Mouse (Mus musculus) adrenal gland, postnatal 14 days (tissue): ENCODE measurements around the gene Abhd16b. TPM values are rescaled to one million over a fixed set of nuclear protein-coding genes. Genes with fewer than 3 reads are reported as not detected.

Experiments
- DNase-seq: peaks from one replicate; pipeline ENCODE4 v3.0.0; 2021; ENCODE audit warnings: mixed read lengths
- total RNA-seq: library from RNA; stranded (reverse); gene quantifications from 2 replicates; pipeline ENCODE4 v1.2.3, GENCODE M21; 2021

Gene Abhd16b
- total RNA-seq, 1 experiment from 2014 or later = not detected

DNA sequence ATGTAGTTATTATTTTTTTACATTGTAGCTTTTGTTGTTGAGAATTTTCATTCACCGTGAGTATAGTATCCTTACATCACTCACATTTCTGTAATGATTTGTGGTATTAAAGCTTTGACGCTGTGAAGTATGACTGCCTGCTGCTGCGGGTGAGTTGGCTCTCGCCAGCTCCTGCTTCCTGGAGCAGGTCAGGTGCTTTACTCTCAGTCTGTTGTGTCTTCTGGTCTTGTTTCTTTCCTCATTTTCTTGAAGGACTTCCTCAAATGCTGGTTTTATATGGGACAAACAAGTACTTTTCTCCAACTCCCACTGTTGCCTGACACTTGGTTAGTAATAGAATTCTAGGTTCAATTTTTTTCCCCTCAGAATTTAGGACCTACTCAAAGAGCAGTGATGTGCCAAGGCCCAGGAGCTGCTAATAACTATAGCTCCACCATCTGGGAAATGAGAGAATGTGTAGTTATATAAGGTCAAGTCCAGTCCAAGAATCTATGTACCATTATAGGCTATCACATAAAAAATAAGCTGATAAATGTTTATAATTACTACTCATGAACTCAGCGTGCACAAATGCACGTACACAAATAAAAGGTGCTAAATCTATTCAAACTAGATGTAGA is 48.9 kb downstream of the Abhd16b start:
- no peak for DNase-seq

Other genes starting within 250 kb of the Abhd16b start
- gene Gmeb2, start 205.2 kb upstream of the Abhd16b start, total RNA-seq = 16.4 and 17.9 TPM in 2 replicates
- gene Stmn3, start 178.7 kb upstream of the Abhd16b start, total RNA-seq = 10.6 and 19.4 TPM in 2 replicates
- 37.6 and 38.6 TPM in 2 replicates for gene Rtel1, start 173.5 kb upstream of the Abhd16b start, total RNA-seq
- gene Zgpat, start 128.3 kb upstream of the Abhd16b start, total RNA-seq = 35.3 and 37.9 TPM in 2 replicates
- gene Arfrp1, start 127.8 kb upstream of the Abhd16b start, total RNA-seq = 36.4 and 49.3 TPM in 2 replicates
- 15.5 and 24.2 TPM in 2 replicates for gene Lime1, start 113.1 kb upstream of the Abhd16b start, total RNA-seq
- gene Zbtb46, start 33.8 kb upstream of the Abhd16b start, total RNA-seq = 17.8 and 20.0 TPM in 2 replicates
- gene Tpd52l2, start 3.9 kb downstream of the Abhd16b start, total RNA-seq = 109 and 114 TPM in 2 replicates
- gene Dnajc5, start 27.3 kb downstream of the Abhd16b start, total RNA-seq = 77.3 and 89.9 TPM in 2 replicates
- gene Uckl1, start 91.7 kb downstream of the Abhd16b start, total RNA-seq = 68.8 and 77.5 TPM in 2 replicates
- gene Prpf6, start 98.7 kb downstream of the Abhd16b start, total RNA-seq = 59.4 and 60.0 TPM in 2 replicates
- gene Zfp512b, start 99.6 kb downstream of the Abhd16b start, total RNA-seq = 57.3 and 67.7 TPM in 2 replicates
- gene Samd10, start 106.0 kb downstream of the Abhd16b start, total RNA-seq = 8.5 and 11.8 TPM in 2 replicates
- gene Gm29797, start 163.8 kb downstream of the Abhd16b start, total RNA-seq = not detected in 2 replicates
- 60.4 and 64.6 TPM in 2 replicates for gene Sox18, start 178.4 kb downstream of the Abhd16b start, total RNA-seq
- gene Tcea2, start 187.1 kb downstream of the Abhd16b start, total RNA-seq = 5.2 and 9.8 TPM in 2 replicates
- 22.4 and 32.1 TPM in 2 replicates for gene Rgs19, start 200.8 kb downstream of the Abhd16b start, total RNA-seq
- gene Lkaaear1, start 205.2 kb downstream of the Abhd16b start, total RNA-seq = not detected in 2 replicates
- 1.5 and 2.7 TPM in 2 replicates for gene Oprl1, start 221.8 kb downstream of the Abhd16b start, total RNA-seq